Mouse (Mus musculus): ENCODE data around the gene Larp1b. TPM values are rescaled to one million over a fixed set of nuclear protein-coding genes. Genes with fewer than 3 reads are reported as not detected.

Gene Larp1b
- polyA plus RNA-seq, 1 experiment from 2014 or later, result 9.8 TPM

- no peak for ATAC-seq (replicated peaks; ENCODE audit: insufficient number of reproducible peaks, low FRiP score, low TSS enrichment)
- Histone ChIP-seq H3K36me3 (ENCODE audit: control insufficient read depth, insufficient read depth, low read length) (no peaks in the 10 kb centered on the region), H3K4me3 (ENCODE audit: low read depth, low read length) (no peak overlapping the region), H3K4me2 (no peak overlapping the region), H3K9me3 (replicated peaks; ENCODE audit: control insufficient read depth, low read length) (no peaks in the 10 kb centered on the region), H3K27ac (ENCODE audit: low read depth, low read length) (no peak overlapping the region), H3K9ac (ENCODE audit: low read depth, low read length) (no peak overlapping the region), H3K4me1 (ENCODE audit: control insufficient read depth, insufficient read depth, low read length) (no peaks in the 10 kb centered on the region), H3K27me3 (ENCODE audit: control insufficient read depth, insufficient read depth, low read length) (no peaks in the 10 kb centered on the region; the same call in 1 of the 2 replicates)
Observed at GRCm38 (mm10) chr3:40952606-40953005, 3.0 kb downstream of the Larp1b start.

GRCm38 (mm10) chr3:40954792-40955191 lies 5.2 kb downstream of the Larp1b start:
- Histone ChIP-seq H3K27ac (ENCODE audit: low read depth, low read length) (no peak overlapping the region), H3K9ac (ENCODE audit: low read depth, low read length) (no peak overlapping the region), H3K4me3 (ENCODE audit: low read depth, low read length) (no peak overlapping the region), H3K4me1 (ENCODE audit: control insufficient read depth, insufficient read depth, low read length) (no peaks in the 10 kb centered on the region), H3K4me2 (no peak overlapping the region), H3K9me3 (replicated peaks; ENCODE audit: control insufficient read depth, low read length) (no peaks in the 10 kb centered on the region), H3K36me3 (ENCODE audit: control insufficient read depth, insufficient read depth, low read length) (no peaks in the 10 kb centered on the region), H3K27me3 (ENCODE audit: control insufficient read depth, insufficient read depth, low read length) (no peaks in the 10 kb centered on the region)
- WGBS (ENCODE audit: insufficient replicate concordance), result 67% methylated on average over 1 of the region's 1 CpGs
- ATAC-seq (replicated peaks; ENCODE audit: insufficient number of reproducible peaks, low FRiP score, low TSS enrichment), result no peak

- no peaks in the 10 kb centered on the region for H3K36me3 ChIP-seq (ENCODE audit: control insufficient read depth, insufficient read depth, low read length)
- no peak for ATAC-seq (replicated peaks; ENCODE audit: insufficient number of reproducible peaks, low FRiP score, low TSS enrichment)
- H3K4me3 ChIP-seq (ENCODE audit: low read depth, low read length), result no peak overlapping the region
- no peak overlapping the region for H3K4me2 ChIP-seq
- H3K9me3 ChIP-seq (replicated peaks; ENCODE audit: control insufficient read depth, low read length), result no peaks in the 10 kb centered on the region
- H3K9ac ChIP-seq (ENCODE audit: low read depth, low read length), result no peak overlapping the region
- no peak overlapping the region for H3K27ac ChIP-seq (ENCODE audit: low read depth, low read length)
- H3K4me1 ChIP-seq (ENCODE audit: control insufficient read depth, insufficient read depth, low read length), result no peaks in the 10 kb centered on the region
- H3K27me3 ChIP-seq (ENCODE audit: control insufficient read depth, insufficient read depth, low read length), result no peaks in the 10 kb centered on the region
Observed at GRCm38 (mm10) chr3:40958831-40959230, 9.2 kb downstream of the Larp1b start.

- no peak for ATAC-seq (replicated peaks; ENCODE audit: insufficient number of reproducible peaks, low FRiP score, low TSS enrichment)
- Histone ChIP-seq H3K27ac (ENCODE audit: low read depth, low read length) (no peak overlapping the region), H3K27me3 (ENCODE audit: control insufficient read depth, insufficient read depth, low read length) (no peaks in the 10 kb centered on the region), H3K9ac (ENCODE audit: low read depth, low read length) (no peak overlapping the region), H3K36me3 (ENCODE audit: control insufficient read depth, insufficient read depth, low read length) (no peaks in the 10 kb centered on the region), H3K4me1 (ENCODE audit: control insufficient read depth, insufficient read depth, low read length) (no peaks in the 10 kb centered on the region), H3K4me3 (ENCODE audit: low read depth, low read length) (no peak overlapping the region), H3K9me3 (replicated peaks; ENCODE audit: control insufficient read depth, low read length) (no peaks in the 10 kb centered on the region), H3K4me2 (no peak overlapping the region)
Observed at GRCm38 (mm10) chr3:40980758-40981157, 31.1 kb downstream of the Larp1b start.

- H3K27me3 ChIP-seq (ENCODE audit: control insufficient read depth, insufficient read depth, low read length), result no peaks in the 10 kb centered on the region
- WGBS (ENCODE audit: insufficient replicate concordance), result 71% methylated on average over 5 of the region's 5 CpGs
- no peak for ATAC-seq (replicated peaks; ENCODE audit: insufficient number of reproducible peaks, low FRiP score, low TSS enrichment)
- H3K36me3 ChIP-seq (ENCODE audit: control insufficient read depth, insufficient read depth, low read length), result no peaks in the 10 kb centered on the region
- no peak overlapping the region for H3K4me2 ChIP-seq
- no peaks in the 10 kb centered on the region for H3K9me3 ChIP-seq (replicated peaks; ENCODE audit: control insufficient read depth, low read length)
- H3K4me1 ChIP-seq (ENCODE audit: control insufficient read depth, insufficient read depth, low read length), result no peaks in the 10 kb centered on the region
- no peak overlapping the region for H3K4me3 ChIP-seq (ENCODE audit: low read depth, low read length)
- no peak overlapping the region for H3K27ac ChIP-seq (ENCODE audit: low read depth, low read length)
- no peak overlapping the region for H3K9ac ChIP-seq (ENCODE audit: low read depth, low read length)
Observed at GRCm38 (mm10) chr3:40987539-40987938, 37.9 kb downstream of the Larp1b start.

- no peaks in the 10 kb centered on the region for H3K36me3 ChIP-seq (ENCODE audit: control insufficient read depth, insufficient read depth, low read length)
- no peak overlapping the region for H3K9ac ChIP-seq (ENCODE audit: low read depth, low read length)
- H3K4me3 ChIP-seq (ENCODE audit: low read depth, low read length), result no peak overlapping the region
- no peaks in the 10 kb centered on the region for H3K4me1 ChIP-seq (ENCODE audit: control insufficient read depth, insufficient read depth, low read length)
- no peak for ATAC-seq (replicated peaks; ENCODE audit: insufficient number of reproducible peaks, low FRiP score, low TSS enrichment)
- H3K4me2 ChIP-seq, result no peak overlapping the region
- no peaks in the 10 kb centered on the region for H3K9me3 ChIP-seq (replicated peaks; ENCODE audit: control insufficient read depth, low read length)
- no peak overlapping the region for H3K27ac ChIP-seq (ENCODE audit: low read depth, low read length)
- 67% methylated on average over 2 of the region's 2 CpGs for WGBS (ENCODE audit: insufficient replicate concordance)
- no peaks in the 10 kb centered on the region for H3K27me3 ChIP-seq (ENCODE audit: control insufficient read depth, insufficient read depth, low read length)
Observed at GRCm38 (mm10) chr3:40988722-40989121, 39.1 kb downstream of the Larp1b start.

- ATAC-seq (replicated peaks; ENCODE audit: insufficient number of reproducible peaks, low FRiP score, low TSS enrichment), result no peak
- Histone ChIP-seq H3K9me3 (replicated peaks; ENCODE audit: control insufficient read depth, low read length) (no peaks in the 10 kb centered on the region), H3K4me1 (ENCODE audit: control insufficient read depth, insufficient read depth, low read length) (no peaks in the 10 kb centered on the region), H3K4me2 (no peak overlapping the region), H3K9ac (ENCODE audit: low read depth, low read length) (no peak overlapping the region), H3K27me3 (ENCODE audit: control insufficient read depth, insufficient read depth, low read length) (no peaks in the 10 kb centered on the region), H3K4me3 (ENCODE audit: low read depth, low read length) (no peak overlapping the region), H3K27ac (ENCODE audit: low read depth, low read length) (no peak overlapping the region), H3K36me3 (ENCODE audit: control insufficient read depth, insufficient read depth, low read length) (no peaks in the 10 kb centered on the region)
- WGBS (ENCODE audit: insufficient replicate concordance), result 63% methylated on average over 3 of the region's 3 CpGs
Observed at GRCm38 (mm10) chr3:40991541-40991940, 41.9 kb downstream of the Larp1b start.

GRCm38 (mm10) chr3:40995161-40995560 lies 45.5 kb downstream of the Larp1b start:
- WGBS (ENCODE audit: insufficient replicate concordance), result 90% methylated on average over 1 of the region's 1 CpGs

GRCm38 (mm10) chr3:41009315-41009714 lies 59.7 kb downstream of the Larp1b start:
- Histone ChIP-seq H3K27ac (ENCODE audit: low read depth, low read length) (no peak overlapping the region), H3K4me3 (ENCODE audit: low read depth, low read length) (no peak overlapping the region), H3K36me3 (ENCODE audit: control insufficient read depth, insufficient read depth, low read length) (no peaks in the 10 kb centered on the region), H3K4me1 (ENCODE audit: control insufficient read depth, insufficient read depth, low read length) (no peaks in the 10 kb centered on the region), H3K9ac (ENCODE audit: low read depth, low read length) (no peak overlapping the region), H3K4me2 (no peak overlapping the region), H3K9me3 (replicated peaks; ENCODE audit: control insufficient read depth, low read length) (no peaks in the 10 kb centered on the region), H3K27me3 (ENCODE audit: control insufficient read depth, insufficient read depth, low read length) (no peaks in the 10 kb centered on the region)
- no peak for ATAC-seq (replicated peaks; ENCODE audit: insufficient number of reproducible peaks, low FRiP score, low TSS enrichment)
- 81% methylated on average over 8 of the region's 8 CpGs for WGBS (ENCODE audit: insufficient replicate concordance)

More at GRCm38 (mm10) chr3:40995161-40995560, 45.5 kb downstream of the Larp1b start:
- no peak overlapping the region for H3K9ac ChIP-seq (ENCODE audit: low read depth, low read length)
- H3K27me3 ChIP-seq (ENCODE audit: control insufficient read depth, insufficient read depth, low read length), result no peaks in the 10 kb centered on the region
- H3K27ac ChIP-seq (ENCODE audit: low read depth, low read length), result no peak overlapping the region
- no peaks in the 10 kb centered on the region for H3K9me3 ChIP-seq (replicated peaks; ENCODE audit: control insufficient read depth, low read length)
- H3K4me1 ChIP-seq (ENCODE audit: control insufficient read depth, insufficient read depth, low read length), result no peaks in the 10 kb centered on the region
- no peaks in the 10 kb centered on the region for H3K36me3 ChIP-seq (ENCODE audit: control insufficient read depth, insufficient read depth, low read length)
- ATAC-seq (replicated peaks; ENCODE audit: insufficient number of reproducible peaks, low FRiP score, low TSS enrichment), result no peak
- no peak overlapping the region for H3K4me2 ChIP-seq
- no peak overlapping the region for H3K4me3 ChIP-seq (ENCODE audit: low read depth, low read length)
